Mouse (Mus musculus): ENCODE data around the gene Ptprg.
A peak's percentile ranks its signal among the peaks of the same experiment; 100 is the strongest.

The Ptprg gene

GRCm38 (mm10) chr14:11553273-11553665, at the start of gene Ptprg:
TSS of gene Ptprg (plus strand) at chr14:11553532.
- DNase-seq (ENCODE audit: low spot score in 2 of 2): peak; percentile 68 to 89

- no peak for DNase-seq (ENCODE audit: low spot score in 2 of 2)
Measured at GRCm38 (mm10) chr14:11503803-11504365, 49.4 kb upstream of the Ptprg start.

DNA sequence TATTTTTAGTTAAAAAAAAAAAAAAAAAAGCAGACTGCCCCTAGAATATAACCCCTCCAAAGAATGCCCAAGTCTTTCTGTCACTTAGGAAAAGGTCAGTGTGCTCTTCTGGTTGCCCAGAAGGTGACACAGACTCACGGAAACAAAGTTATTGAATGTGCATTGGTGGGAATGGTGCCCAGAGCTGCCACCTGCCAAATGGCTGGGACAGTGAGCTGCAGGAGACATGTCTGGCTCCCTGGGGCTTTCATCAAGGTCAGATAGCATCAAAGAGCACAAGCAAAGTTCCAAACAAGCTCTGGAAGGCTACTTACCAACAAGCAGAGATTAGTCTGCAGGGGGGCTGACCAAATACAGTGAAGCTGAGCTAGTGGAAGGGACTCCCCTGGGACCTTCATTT, 43.2 kb upstream of the Ptprg start:
- DNase-seq (ENCODE audit: low spot score in 2 of 2): no peak

GRCm38 (mm10) chr14:11519171-11519570, 34.2 kb upstream of the Ptprg start:
- DNase-seq (ENCODE audit: low spot score in 2 of 2): no peak

- DNase-seq (ENCODE audit: low spot score in 2 of 2): no peak
Measured at GRCm38 (mm10) chr14:11523052-11523451, 30.3 kb upstream of the Ptprg start.

DNA sequence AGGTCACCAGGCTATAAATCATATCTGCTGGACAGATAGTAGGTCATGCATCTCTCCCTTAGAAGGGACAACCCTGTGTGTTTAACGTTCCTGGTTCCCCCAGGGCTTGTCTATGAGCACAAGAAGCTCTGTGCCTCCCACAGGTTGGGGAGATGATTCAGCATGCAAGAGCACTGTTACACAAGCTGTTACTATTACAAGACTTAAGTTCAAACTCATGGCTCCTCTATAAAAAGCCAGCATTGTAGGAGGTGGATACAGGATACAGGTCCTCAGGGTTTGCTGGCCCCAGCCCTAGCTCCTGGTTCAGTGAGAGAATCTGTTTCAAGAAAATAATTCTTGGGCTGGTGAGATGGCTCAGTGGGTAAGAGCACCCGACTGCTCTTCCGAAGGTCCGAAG, 23.7 kb upstream of the Ptprg start:
- no peak for DNase-seq (ENCODE audit: low spot score in 2 of 2)

- DNase-seq (ENCODE audit: low spot score in 2 of 2): no peak
Measured at GRCm38 (mm10) chr14:11534456-11534855, 18.9 kb upstream of the Ptprg start.

- DNase-seq (ENCODE audit: low spot score in 2 of 2): no peak
Measured at GRCm38 (mm10) chr14:11536121-11536520, 17.2 kb upstream of the Ptprg start.

GRCm38 (mm10) chr14:11551892-11552291, 1.4 kb upstream of the Ptprg start:
- DNase-seq (ENCODE audit: low spot score in 2 of 2): no peak

- DNase-seq (ENCODE audit: low spot score in 2 of 2): peak in 1 of 2 experiments; percentile 39
Measured at GRCm38 (mm10) chr14:11552521-11553272, 635 bp upstream of the Ptprg start.

GRCm38 (mm10) chr14:11553679-11554305, 460 bp downstream of the Ptprg start:
- no peak for DNase-seq (ENCODE audit: low spot score in 2 of 2)

GRCm38 (mm10) chr14:11554306-11555041, 1.1 kb downstream of the Ptprg start:
- DNase-seq (ENCODE audit: low spot score in 2 of 2): peak; percentile 45 to 53

GRCm38 (mm10) chr14:11555061-11555501, 1.7 kb downstream of the Ptprg start:
- DNase-seq (ENCODE audit: low spot score in 2 of 2): peak in 1 of 2 experiments; percentile 38

DNA sequence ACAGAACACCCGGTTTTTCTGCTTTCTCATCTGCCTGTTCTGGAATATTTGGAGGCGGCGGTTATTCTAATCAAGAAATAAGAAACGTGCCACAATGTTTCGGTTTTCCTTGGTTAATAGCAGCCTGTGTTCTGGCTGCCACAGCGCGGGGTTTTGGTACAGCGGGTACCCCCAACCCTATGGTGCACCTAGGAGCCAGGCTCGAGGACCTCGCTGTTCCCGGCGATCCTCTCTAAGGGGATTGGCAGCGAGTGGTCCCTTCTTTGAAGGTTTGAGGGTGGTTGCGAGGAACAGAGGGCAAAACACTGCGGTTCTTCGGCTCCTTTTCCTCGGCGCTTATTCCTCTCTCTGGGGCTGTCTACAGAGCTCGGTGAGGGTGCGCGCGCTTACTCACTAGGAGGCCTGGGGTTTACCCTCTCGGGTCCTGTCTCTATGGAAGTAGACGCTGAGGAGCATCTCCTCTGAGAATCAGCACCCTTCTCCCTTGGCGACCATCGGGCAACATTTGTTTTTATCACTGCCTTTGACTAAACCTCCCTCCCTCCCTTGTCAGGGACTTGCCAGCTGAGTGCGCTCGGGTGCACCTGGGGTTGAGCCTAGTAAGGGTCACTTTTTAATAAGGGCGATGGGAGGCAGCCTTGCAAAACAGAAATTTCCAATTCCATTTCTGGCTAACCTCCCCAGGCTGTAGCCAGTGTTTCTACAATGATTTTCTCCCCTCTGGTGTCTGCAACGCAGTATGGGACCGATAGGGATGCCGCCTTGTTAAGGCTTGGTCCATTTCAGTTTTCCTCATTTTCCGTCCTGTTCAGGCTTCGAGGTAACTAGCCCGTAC, 2.4 kb downstream of the Ptprg start:
- DNase-seq (ENCODE audit: low spot score in 2 of 2): peak in 1 of 2 experiments; percentile 32

DNA sequence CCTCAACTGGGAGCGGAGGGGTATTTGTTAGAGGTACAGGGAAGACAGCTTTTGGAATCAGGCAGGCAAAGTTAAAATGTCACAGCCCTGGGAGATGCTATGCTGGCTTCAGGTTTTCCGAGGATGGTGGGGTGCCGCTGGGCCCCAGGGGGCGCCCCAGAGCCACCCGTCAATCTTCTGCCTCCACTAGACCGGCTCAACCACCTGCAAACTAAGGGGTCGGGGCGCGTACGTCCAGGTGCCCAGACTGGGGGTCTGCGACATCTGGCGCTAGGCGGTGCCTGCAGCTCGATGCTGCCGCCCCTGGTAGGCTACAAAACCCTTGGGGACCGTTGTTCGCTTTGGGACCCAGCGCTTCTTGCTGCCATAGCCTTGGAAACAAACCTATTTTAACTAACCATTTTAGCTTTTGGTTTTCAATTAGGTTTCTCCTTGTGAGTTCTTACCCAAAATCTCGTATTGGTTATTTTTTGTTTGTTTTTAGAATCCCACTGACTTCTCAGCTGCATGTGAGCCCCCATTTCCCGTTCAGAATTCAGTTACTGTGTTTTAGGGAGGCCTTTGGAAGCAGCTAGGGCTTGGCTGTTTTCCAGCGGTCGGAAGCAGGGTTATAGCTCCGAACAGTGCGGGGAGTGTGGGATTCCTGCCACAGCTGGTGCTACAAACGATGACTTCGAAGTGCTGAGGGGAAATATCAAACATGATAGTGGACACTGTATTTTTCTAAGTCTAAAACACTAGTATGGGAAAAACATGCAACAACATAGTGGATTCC, 3.2 kb downstream of the Ptprg start:
- DNase-seq (ENCODE audit: low spot score in 2 of 2): peak; percentile 42 to 71

GRCm38 (mm10) chr14:11558496-11558895, 5.2 kb downstream of the Ptprg start:
- no peak for DNase-seq (ENCODE audit: low spot score in 2 of 2)

DNA sequence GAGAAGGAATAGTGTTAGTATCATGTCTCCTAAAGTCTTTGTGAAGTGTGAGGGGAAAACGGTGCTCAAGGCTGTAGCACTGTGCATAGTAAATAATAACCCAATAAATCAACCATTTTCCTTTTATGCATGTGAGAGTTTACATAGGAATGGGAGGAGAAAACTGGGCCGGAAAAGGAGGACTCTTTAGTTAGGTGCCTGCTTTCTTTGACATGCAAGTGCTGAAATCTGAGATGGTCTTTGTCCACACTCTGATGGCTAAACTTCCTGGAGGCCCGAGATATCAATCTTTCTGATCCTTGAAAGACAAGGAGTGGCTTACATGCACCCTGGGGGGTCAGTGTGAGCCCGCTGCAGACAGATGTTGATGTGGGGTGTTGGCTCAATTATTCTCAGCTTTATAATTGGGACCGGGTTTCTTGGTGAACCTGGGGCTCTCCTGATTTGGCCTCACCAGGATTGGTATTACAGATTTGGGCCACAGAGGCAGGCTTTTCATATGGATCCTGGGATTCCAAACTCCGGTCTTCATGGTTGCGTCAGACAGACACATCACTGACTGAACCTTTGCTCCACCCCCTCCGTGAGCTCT, 7.4 kb downstream of the Ptprg start:
- no peak for DNase-seq (ENCODE audit: low spot score in 2 of 2)

- no peak for DNase-seq (ENCODE audit: low spot score in 2 of 2)
Measured at GRCm38 (mm10) chr14:11561397-11561796, 8.1 kb downstream of the Ptprg start.

GRCm38 (mm10) chr14:11562870-11563269, 9.5 kb downstream of the Ptprg start:
- no peak for DNase-seq (ENCODE audit: low spot score in 2 of 2)

DNA sequence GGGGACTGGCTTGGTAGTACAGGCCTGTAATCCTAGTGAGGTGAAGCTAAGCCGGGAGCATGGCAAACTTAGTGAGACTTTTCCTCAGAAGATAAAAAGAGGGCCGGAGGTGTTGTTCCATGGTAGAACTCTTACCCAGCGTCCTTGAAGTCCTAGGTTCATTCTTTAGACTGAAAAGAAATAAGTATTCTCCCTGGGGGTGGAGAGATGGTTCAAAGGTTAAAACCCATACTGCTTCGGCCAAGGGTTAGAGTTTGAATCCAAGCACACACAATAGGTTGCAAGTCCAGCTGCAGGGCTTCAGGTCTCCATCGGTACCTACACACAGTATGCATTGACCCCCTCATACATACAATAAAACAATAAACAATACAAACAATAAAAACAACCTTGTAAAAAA, 10.3 kb downstream of the Ptprg start:
- no peak for DNase-seq (ENCODE audit: low spot score in 2 of 2)
